Mouse (Mus musculus): ENCODE measurements around the gene Exph5. TPM values are rescaled to one million over a fixed set of nuclear protein-coding genes. Genes with fewer than 3 reads are reported as not detected.

Gene Exph5
- polyA plus RNA-seq, 1 experiment: 2.6 TPM

- whole genome bisulfite sequencing: 77% methylated on average over 2 of the region's 2 CpGs
- Histone ChIP-seq H3K36me3 (ENCODE audit: control insufficient read depth, insufficient read depth, low read length) (peaks cover 7% of the 10 kb centered on the region), H3K27me3 (ENCODE audit: control insufficient read depth, insufficient read depth, low read length) (no peaks in the 10 kb centered on the region), H3K4me1 (ENCODE audit: control insufficient read depth, insufficient read depth, insufficient read length, low read length) (peaks cover 24% of the 10 kb centered on the region; the same call in 1 of the 2 replicates), H3K27ac (ENCODE audit: insufficient read depth, low read depth, low read length) (no peak overlapping the region), H3K4me3 (ENCODE audit: low read depth, low read length) (no peak overlapping the region)
- TF ChIP-seq POLR2A (IDR thresholded peaks at IDR 0.05; ENCODE audit: low read depth, low read length) (no peak), CTCF (IDR thresholded peaks at IDR 0.05; ENCODE audit: extremely low read depth, insufficient read length, insufficient replicate concordance, low read depth, low read length) (no peak)
These were observed 79.1 kb downstream of the Exph5 start for GRCm38 (mm10) chr9:53380595-53380994.

GRCm38 (mm10) chr9:53381113-53381615 lies 79.7 kb downstream of the Exph5 start:
- H3K4me1 ChIP-seq (ENCODE audit: control insufficient read depth, insufficient read depth, insufficient read length, low read length): peaks cover 22% of the 10 kb centered on the region; the same call in 1 of the 2 replicates
- WGBS: 81% methylated on average over 5 of the region's 5 CpGs

GRCm38 (mm10) chr9:53383951-53384866 lies 82.7 kb downstream of the Exph5 start, which contains the start of gene Kdelc2:
Gene Kdelc2, plus strand, starts transcription at chr9:53384025.
- TF ChIP-seq POLR2A (IDR thresholded peaks at IDR 0.05; ENCODE audit: low read depth, low read length): peak; percentile 69
- TF ChIP-seq CTCF (IDR thresholded peaks at IDR 0.05; ENCODE audit: extremely low read depth, insufficient read length, insufficient replicate concordance, low read depth, low read length): peak; percentile 22; the same call in 1 of the 2 replicates
- Histone ChIP-seq H3K27ac (ENCODE audit: insufficient read depth, low read depth, low read length) (peak within 1 kb of the TSS; percentile 92), H3K27me3 (ENCODE audit: control insufficient read depth, insufficient read depth, low read length) (no peaks in the 10 kb centered on the region), H3K36me3 (ENCODE audit: control insufficient read depth, insufficient read depth, low read length) (peaks cover under 1% of the 10 kb centered on the region; the same call in 1 of the 2 replicates), H3K4me3 (ENCODE audit: low read depth, low read length) (peak within 1 kb of the TSS; percentile 84), H3K4me1 (ENCODE audit: control insufficient read depth, insufficient read depth, insufficient read length, low read length) (peaks cover 3% of the 10 kb centered on the region; the same call in 1 of the 2 replicates)
- WGBS: under 1% methylated on average over 74 of the region's 75 CpGs

More at GRCm38 (mm10) chr9:53381113-53381615, 79.7 kb downstream of the Exph5 start:
- TF ChIP-seq POLR2A (IDR thresholded peaks at IDR 0.05; ENCODE audit: low read depth, low read length) (no peak), CTCF (IDR thresholded peaks at IDR 0.05; ENCODE audit: extremely low read depth, insufficient read length, insufficient replicate concordance, low read depth, low read length) (no peak)
- Histone ChIP-seq H3K36me3 (ENCODE audit: control insufficient read depth, insufficient read depth, low read length) (peaks cover 7% of the 10 kb centered on the region), H3K4me3 (ENCODE audit: low read depth, low read length) (no peak overlapping the region), H3K27ac (ENCODE audit: insufficient read depth, low read depth, low read length) (no peak overlapping the region), H3K27me3 (ENCODE audit: control insufficient read depth, insufficient read depth, low read length) (no peaks in the 10 kb centered on the region)

- H3K4me1 ChIP-seq (ENCODE audit: control insufficient read depth, insufficient read depth, insufficient read length, low read length): peaks cover 3% of the 10 kb centered on the region; the same call in 1 of the 2 replicates
- H3K36me3 ChIP-seq (ENCODE audit: control insufficient read depth, insufficient read depth, low read length): 0 out of 2 replicates have a peak, but pooled peaks cover 1% of the 10 kb centered on the region
- no peaks in the 10 kb centered on the region for H3K27me3 ChIP-seq (ENCODE audit: control insufficient read depth, insufficient read depth, low read length)
- WGBS: 8% methylated on average over 8 of the region's 8 CpGs
- H3K27ac ChIP-seq (ENCODE audit: insufficient read depth, low read depth, low read length): peak overlapping the region; percentile 92
- H3K4me3 ChIP-seq (ENCODE audit: low read depth, low read length): peak overlapping the region; percentile 84
- TF ChIP-seq CTCF (IDR thresholded peaks at IDR 0.05; ENCODE audit: extremely low read depth, insufficient read length, insufficient replicate concordance, low read depth, low read length) (no peak), POLR2A (IDR thresholded peaks at IDR 0.05; ENCODE audit: low read depth, low read length) (no peak)
These were observed 83.4 kb downstream of the Exph5 start for GRCm38 (mm10) chr9:53384873-53385272.

- 47% methylated on average over 2 of the region's 2 CpGs for WGBS
- TF ChIP-seq POLR2A (IDR thresholded peaks at IDR 0.05; ENCODE audit: low read depth, low read length) (no peak), CTCF (IDR thresholded peaks at IDR 0.05; ENCODE audit: extremely low read depth, insufficient read length, insufficient replicate concordance, low read depth, low read length) (no peak)
- no peak overlapping the region for H3K27ac ChIP-seq (ENCODE audit: insufficient read depth, low read depth, low read length)
- no peaks in the 10 kb centered on the region for H3K27me3 ChIP-seq (ENCODE audit: control insufficient read depth, insufficient read depth, low read length)
- H3K4me3 ChIP-seq (ENCODE audit: low read depth, low read length): no peak overlapping the region
- H3K36me3 ChIP-seq (ENCODE audit: control insufficient read depth, insufficient read depth, low read length): peaks cover 4% of the 10 kb centered on the region
- peaks cover 3% of the 10 kb centered on the region; the same call in 1 of the 2 replicates for H3K4me1 ChIP-seq (ENCODE audit: control insufficient read depth, insufficient read depth, insufficient read length, low read length)
These were observed 86.0 kb downstream of the Exph5 start for GRCm38 (mm10) chr9:53387431-53387830.

GRCm38 (mm10) chr9:53389109-53389508 lies 87.6 kb downstream of the Exph5 start:
- Histone ChIP-seq H3K4me3 (ENCODE audit: low read depth, low read length) (no peak overlapping the region), H3K27ac (ENCODE audit: insufficient read depth, low read depth, low read length) (no peak overlapping the region), H3K27me3 (ENCODE audit: control insufficient read depth, insufficient read depth, low read length) (no peaks in the 10 kb centered on the region), H3K4me1 (ENCODE audit: control insufficient read depth, insufficient read depth, insufficient read length, low read length) (peaks cover 3% of the 10 kb centered on the region; the same call in 1 of the 2 replicates), H3K36me3 (ENCODE audit: control insufficient read depth, insufficient read depth, low read length) (peaks cover 8% of the 10 kb centered on the region)
- 90% methylated on average over 3 of the region's 3 CpGs for WGBS
- TF ChIP-seq CTCF (IDR thresholded peaks at IDR 0.05; ENCODE audit: extremely low read depth, insufficient read length, insufficient replicate concordance, low read depth, low read length): no peak
- TF ChIP-seq POLR2A (IDR thresholded peaks at IDR 0.05; ENCODE audit: low read depth, low read length): no peak

GRCm38 (mm10) chr9:53390136-53390535 lies 88.7 kb downstream of the Exph5 start:
- 81% methylated on average over 7 of the region's 7 CpGs for WGBS
- peaks cover 3% of the 10 kb centered on the region; the same call in 1 of the 2 replicates for H3K4me1 ChIP-seq (ENCODE audit: control insufficient read depth, insufficient read depth, insufficient read length, low read length)
- H3K36me3 ChIP-seq (ENCODE audit: control insufficient read depth, insufficient read depth, low read length): peaks cover 8% of the 10 kb centered on the region
- no peak overlapping the region for H3K27ac ChIP-seq (ENCODE audit: insufficient read depth, low read depth, low read length)
- no peaks in the 10 kb centered on the region for H3K27me3 ChIP-seq (ENCODE audit: control insufficient read depth, insufficient read depth, low read length)
- no peak overlapping the region for H3K4me3 ChIP-seq (ENCODE audit: low read depth, low read length)
- no peak for TF ChIP-seq POLR2A (IDR thresholded peaks at IDR 0.05; ENCODE audit: low read depth, low read length)
- no peak for TF ChIP-seq CTCF (IDR thresholded peaks at IDR 0.05; ENCODE audit: extremely low read depth, insufficient read length, insufficient replicate concordance, low read depth, low read length)
